Mouse (Mus musculus) erythroid progenitor cell, adult 5-6 weeks (primary cell): Measurements from ENCODE around the gene Chil6. TPM values are rescaled to one million over a fixed set of nuclear protein-coding genes. Genes with fewer than 3 reads are reported as not detected.

Source experiments
- ATAC-seq: replicated peaks from 2 replicates; pipeline ENCODE4 v1.8.0; 2016; ENCODE audit warnings: moderate number of reproducible peaks, mild to moderate bottlenecking, moderate TSS enrichment, inconsistent platforms; ENCODE audit not compliant: poor library complexity, low FRiP score, severe bottlenecking
- total RNA-seq, 2 experiments: library from RNA; stranded (forward) in 1 of 2; stranded (reverse) in 1 of 2; fragments of 150-400 nt in 1 of 2; fragments of 186-747, 209-891 nt in 1 of 2; gene quantifications; 2 replicates each; pipeline versions ENCODE4 v1.2.3 to v1.2.4; 2015 to 2017; ENCODE audit warnings: low replicate concordance in 2 of 2

The Chil6 gene
- total RNA-seq (2015; ENCODE audit: low replicate concordance) (not detected in 2 replicates), total RNA-seq (2017; ENCODE audit: low replicate concordance) (not detected in 2 replicates)

DNA sequence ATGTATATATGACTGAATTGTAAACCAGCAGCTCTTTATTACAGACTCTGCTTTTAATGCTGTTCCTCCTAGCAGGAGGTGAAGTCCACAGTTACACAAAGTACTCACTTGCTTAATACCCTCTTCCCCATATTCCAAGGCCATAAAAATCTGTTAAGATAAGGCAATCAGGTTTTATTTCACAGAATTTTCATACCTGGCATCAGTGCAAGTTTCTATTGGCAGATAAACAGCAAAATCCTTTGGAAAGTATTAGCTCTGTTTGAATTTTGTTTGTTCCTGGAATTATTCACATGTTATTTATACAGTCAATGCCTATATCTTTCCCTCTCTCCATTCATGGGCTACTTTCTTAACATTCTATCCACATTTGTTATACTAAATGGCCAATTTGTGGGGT, at the start of gene Chil6:
Gene Chil6, minus strand, starts transcription at position 101 of the 400 bp plus-strand sequence.
- no peak for ATAC-seq

DNA sequence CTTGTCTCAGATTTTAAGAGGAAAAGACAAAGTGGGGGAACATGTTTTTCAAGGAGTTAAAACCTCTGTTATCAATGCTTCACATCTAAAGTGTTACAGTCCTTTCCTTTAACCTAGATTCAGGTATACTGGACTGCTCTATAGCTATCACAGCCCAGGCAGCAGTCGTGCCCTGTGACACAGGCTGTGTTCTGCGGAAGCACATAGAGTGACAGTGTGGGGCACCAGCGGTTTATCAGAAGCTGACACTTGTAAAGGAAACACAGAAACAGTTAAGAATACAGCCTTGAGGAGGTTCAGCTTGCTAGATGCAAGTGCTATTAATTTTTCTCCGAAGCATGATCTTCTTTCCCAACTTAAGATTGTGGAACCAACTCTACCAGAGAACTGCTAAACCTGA, 46.6 kb upstream of the Chil6 start:
- no peak for ATAC-seq

DNA sequence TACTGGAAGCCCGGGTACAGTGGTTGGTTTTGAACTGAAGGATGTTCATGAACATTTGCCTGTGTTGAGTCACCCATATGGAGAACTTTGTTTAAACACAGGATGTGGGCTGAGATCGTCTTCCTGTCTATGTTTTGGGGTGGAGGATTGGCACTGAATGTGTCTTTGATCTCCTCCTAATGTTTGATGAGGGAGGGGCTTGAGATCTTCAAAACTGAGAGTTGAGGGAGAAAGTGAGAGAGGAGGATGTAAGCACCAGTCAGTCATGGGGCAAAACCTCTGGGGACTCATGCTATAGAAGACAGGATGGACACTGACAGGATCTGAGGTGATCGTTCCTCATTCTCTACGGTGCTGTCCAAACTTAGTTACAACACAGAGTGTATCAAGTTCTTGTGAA, 43.6 kb upstream of the Chil6 start:
- no peak for ATAC-seq

DNA sequence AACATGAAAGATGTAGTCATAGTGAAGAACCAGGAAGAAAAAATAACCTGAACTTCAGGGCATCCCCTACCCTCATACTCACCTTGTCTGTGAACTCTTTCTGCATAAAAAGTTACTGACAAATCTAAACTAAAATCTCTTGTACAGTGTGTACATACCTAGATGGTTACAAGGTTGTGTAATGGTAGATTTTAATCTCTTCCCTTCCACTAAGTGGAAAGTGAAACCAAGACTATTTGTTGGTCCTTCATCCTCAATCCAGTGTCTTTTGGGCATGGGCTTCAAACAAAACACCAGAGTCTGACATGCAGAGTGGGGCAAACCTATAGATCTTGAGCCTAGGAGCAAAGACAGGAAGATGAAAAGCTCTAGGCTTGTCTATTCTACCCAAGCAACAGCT, 43.0 kb upstream of the Chil6 start:
- ATAC-seq: no peak

DNA sequence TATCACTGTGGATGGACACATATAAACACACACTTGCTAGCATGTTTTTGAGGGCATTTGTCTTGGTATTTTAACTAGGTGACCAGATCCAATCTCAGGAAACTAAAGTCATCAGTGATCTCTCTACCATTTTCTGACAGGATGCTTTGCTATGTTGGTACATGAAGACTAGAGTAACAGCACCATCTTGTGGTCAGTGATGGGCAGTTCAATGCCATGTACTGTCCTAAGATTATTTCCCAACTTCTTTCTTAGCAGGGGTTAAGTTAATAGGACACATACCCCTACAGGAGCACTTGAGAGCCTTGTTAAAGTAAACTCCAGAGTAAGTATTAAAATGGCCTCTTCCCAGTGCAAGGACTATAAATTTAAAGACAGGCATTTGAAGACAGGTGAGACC, 42.6 kb upstream of the Chil6 start:
- no peak for ATAC-seq

Other genes starting within 250 kb of the Chil6 start
- 518 and 559 TPM in 2 replicates for gene Chil3, start 238.6 kb downstream of the Chil6 start, total RNA-seq (2015; ENCODE audit: low replicate concordance)
- gene Chil3, start 238.6 kb downstream of the Chil6 start, total RNA-seq (2017; ENCODE audit: low replicate concordance): 252 and 257 TPM in 2 replicates
- 1.1 TPM in 1 of 2 replicates, not detected in the other for gene Chil4, start 186.7 kb downstream of the Chil6 start, total RNA-seq (2015; ENCODE audit: low replicate concordance)
- not detected in 2 replicates for gene Chil4, start 186.7 kb downstream of the Chil6 start, total RNA-seq (2017; ENCODE audit: low replicate concordance)
- 3.2 and 5.0 TPM in 2 replicates for gene Dennd2d, start 76.2 kb upstream of the Chil6 start, total RNA-seq (2015; ENCODE audit: low replicate concordance)
- 3.5 and 8.2 TPM in 2 replicates for gene Dennd2d, start 76.2 kb upstream of the Chil6 start, total RNA-seq (2017; ENCODE audit: low replicate concordance)
- gene Dram2, start 141.6 kb upstream of the Chil6 start, total RNA-seq (2015; ENCODE audit: low replicate concordance): 26.7 and 26.8 TPM in 2 replicates
- 9.4 and 24.5 TPM in 2 replicates for gene Dram2, start 141.6 kb upstream of the Chil6 start, total RNA-seq (2017; ENCODE audit: low replicate concordance)
- gene Cept1, start 141.6 kb upstream of the Chil6 start, total RNA-seq (2015; ENCODE audit: low replicate concordance): 17.7 and 18.0 TPM in 2 replicates
- 12.5 and 19.4 TPM in 2 replicates for gene Cept1, start 141.6 kb upstream of the Chil6 start, total RNA-seq (2017; ENCODE audit: low replicate concordance)